Mouse (Mus musculus) MN1 (cell line): ENCODE measurements around the gene Ndufc1.
"Not testable (repeated sequence)": the region's sequence is repeated elsewhere in the genome, so short reads cannot be mapped to it uniquely, and the experiment has no call there.

ENCODE experiments used
- DNase-seq: peaks from one replicate; pipeline ENCODE4 v3.0.0-alpha.2; 2016; ENCODE audit warnings: low spot score

The Ndufc1 gene

GRCm38 (mm10) chr3:51408561-51409183, at the start of gene Ndufc1:
Gene Ndufc1 (minus strand): TSS chr3:51408988.
- peak; percentile 97 for DNase-seq

GRCm38 (mm10) chr3:51434871-51435595, 26.2 kb upstream of the Ndufc1 start:
- DNase-seq: no peak

- not testable (repeated sequence) for DNase-seq
These were observed 25.6 kb upstream of the Ndufc1 start for GRCm38 (mm10) chr3:51434364-51434763.

GRCm38 (mm10) chr3:51425394-51425793, 16.6 kb upstream of the Ndufc1 start:
- no peak for DNase-seq

- DNase-seq: peak; percentile 8
These were observed 13.1 kb upstream of the Ndufc1 start for GRCm38 (mm10) chr3:51421921-51422320.

- no peak for DNase-seq
These were observed 9.2 kb upstream of the Ndufc1 start for GRCm38 (mm10) chr3:51417966-51418365.

- DNase-seq: peak; percentile 15
These were observed 8.7 kb upstream of the Ndufc1 start for GRCm38 (mm10) chr3:51417485-51417884.

GRCm38 (mm10) chr3:51417135-51417458, 8.3 kb upstream of the Ndufc1 start:
- DNase-seq: no peak

GRCm38 (mm10) chr3:51416364-51417134, 7.8 kb upstream of the Ndufc1 start:
- peak; percentile 65 for DNase-seq

GRCm38 (mm10) chr3:51416073-51416363, 7.2 kb upstream of the Ndufc1 start:
- DNase-seq: no peak

- peak; percentile 98 for DNase-seq
These were observed 6.6 kb upstream of the Ndufc1 start, which contains the start of gene Naa15 for GRCm38 (mm10) chr3:51415098-51416072. Gene Naa15 (plus strand): TSS chr3:51415148.

- DNase-seq: no peak
These were observed 4.5 kb upstream of the Ndufc1 start for GRCm38 (mm10) chr3:51413276-51413675.

- DNase-seq: no peak
These were observed 3.7 kb upstream of the Ndufc1 start for GRCm38 (mm10) chr3:51412457-51412856.

GRCm38 (mm10) chr3:51407870-51408560, 773 bp downstream of the Ndufc1 start:
- DNase-seq: peak; percentile 40

GRCm38 (mm10) chr3:51402628-51403027, 6.2 kb downstream of the Ndufc1 start:
- DNase-seq: no peak

GRCm38 (mm10) chr3:51402054-51402453, 6.7 kb downstream of the Ndufc1 start:
- not testable (repeated sequence) for DNase-seq

- no peak for DNase-seq
These were observed 8.1 kb downstream of the Ndufc1 start for GRCm38 (mm10) chr3:51400682-51401081.

GRCm38 (mm10) chr3:51399531-51399930, 9.3 kb downstream of the Ndufc1 start:
- no peak for DNase-seq

- no peak for DNase-seq
These were observed 10.1 kb downstream of the Ndufc1 start for GRCm38 (mm10) chr3:51398667-51399066.

GRCm38 (mm10) chr3:51397700-51398299, 11.0 kb downstream of the Ndufc1 start:
- no peak for DNase-seq
